Mouse (Mus musculus) hematopoietic stem cell, adult 5-6 weeks (primary cell): ENCODE results near the gene Gm867. TPM values are rescaled to one million over a fixed set of nuclear protein-coding genes. Genes with fewer than 3 reads are reported as not detected.

Source experiments
- ATAC-seq, 2 experiments: fragments of 125-278 bp in 1 of 2; replicated peaks in 1 of 2; 2 replicates each; pipeline ENCODE4 v1.8.0; 2016 to 2017; ENCODE audit warnings: inconsistent platforms in 2 of 2, mild to moderate bottlenecking in 2 of 2, moderate number of reproducible peaks in 2 of 2, low read depth in 1 of 2, moderate TSS enrichment in 1 of 2; ENCODE audit not compliant: low FRiP score in 2 of 2, poor library complexity in 2 of 2, severe bottlenecking in 2 of 2, insufficient read depth in 1 of 2, low TSS enrichment in 1 of 2
- total RNA-seq: library from RNA; stranded (forward); fragments of 172-1452, 232-1000 nt; gene quantifications from 2 replicates; pipeline ENCODE4 v1.2.3, GENCODE M21; 2017

Gene Gm867
- total RNA-seq, 1 experiment from 2014 or later = not detected

GRCm38 (mm10) chr10:75915557-75915956 is 24.9 kb downstream of the Gm867 start:
- ATAC-seq = no peak

- ATAC-seq = no peak
Observed at GRCm38 (mm10) chr10:75913013-75913589, 27.4 kb downstream of the Gm867 start.

- ATAC-seq = no peak
Observed at GRCm38 (mm10) chr10:75910698-75911097, 29.8 kb downstream of the Gm867 start.

- no peak for ATAC-seq
Observed at GRCm38 (mm10) chr10:75906882-75907281, 33.6 kb downstream of the Gm867 start.

GRCm38 (mm10) chr10:75904391-75904790 is 36.1 kb downstream of the Gm867 start:
- no peak for ATAC-seq

GRCm38 (mm10) chr10:75898846-75899245 is 41.6 kb downstream of the Gm867 start:
- no peak for ATAC-seq

- no peak for ATAC-seq
Observed at GRCm38 (mm10) chr10:75898039-75898564, 42.4 kb downstream of the Gm867 start.

GRCm38 (mm10) chr10:75897373-75897772 is 43.1 kb downstream of the Gm867 start:
- no peak for ATAC-seq

- no peak for ATAC-seq
Observed at GRCm38 (mm10) chr10:75896208-75896607, 44.3 kb downstream of the Gm867 start.

- ATAC-seq = no peak
Observed at GRCm38 (mm10) chr10:75895730-75896129, 44.7 kb downstream of the Gm867 start.

GRCm38 (mm10) chr10:75894601-75895000 is 45.9 kb downstream of the Gm867 start:
- ATAC-seq = no peak

GRCm38 (mm10) chr10:75893089-75893750 is 47.3 kb downstream of the Gm867 start, which contains the start of gene Derl3:
Gene Derl3, plus strand, starts transcription at chr10:75893413.
- peak; percentile 98 to 99 for ATAC-seq

GRCm38 (mm10) chr10:75889406-75890153 is 50.9 kb downstream of the Gm867 start:
- ATAC-seq = no peak

Other genes starting within 250 kb of the Gm867 start
- gene Cabin1, start 176.3 kb downstream of the Gm867 start, total RNA-seq = 27.9 and 29.3 TPM in 2 replicates
- 44.2 and 44.6 TPM in 2 replicates for gene Ddt, start 167.3 kb downstream of the Gm867 start, total RNA-seq
- not detected in 2 replicates for gene Gm20441, start 159.7 kb downstream of the Gm867 start, total RNA-seq
- 12.2 and 12.6 TPM in 2 replicates for gene Gstt3, start 159.3 kb downstream of the Gm867 start, total RNA-seq
- gene Gstt1, start 142.1 kb downstream of the Gm867 start, total RNA-seq = 4.7 and 5.6 TPM in 2 replicates
- not detected in 2 replicates for gene Gstt4, start 118.1 kb downstream of the Gm867 start, total RNA-seq
- gene Gstt2, start 103.2 kb downstream of the Gm867 start, total RNA-seq = 19.4 and 24.0 TPM in 2 replicates
- 339 and 626 TPM in 2 replicates for gene Mif, start 80.4 kb downstream of the Gm867 start, total RNA-seq
- 1.8 and 4.2 TPM in 2 replicates for gene Derl3, start 47.3 kb downstream of the Gm867 start, total RNA-seq
- gene Smarcb1, start 19.1 kb downstream of the Gm867 start, total RNA-seq = 68.7 and 101 TPM in 2 replicates
- gene Chchd10, start 7.5 kb downstream of the Gm867 start, total RNA-seq = 12.6 and 52.1 TPM in 2 replicates
- gene Mmp11, start 4.2 kb downstream of the Gm867 start, total RNA-seq = 0.79 and 18.0 TPM in 2 replicates
- not detected in 2 replicates for gene Vpreb3, start 2.4 kb upstream of the Gm867 start, total RNA-seq
- gene Gm5134, start 13.8 kb upstream of the Gm867 start, total RNA-seq = 0.15 and 1.3 TPM in 2 replicates
- 5.6 and 8.6 TPM in 2 replicates for gene Zfp280b, start 92.0 kb upstream of the Gm867 start, total RNA-seq
- gene Slc5a4b, start 170.3 kb upstream of the Gm867 start, total RNA-seq = not detected in 2 replicates
- not detected in 2 replicates for gene Slc5a4a, start 206.8 kb upstream of the Gm867 start, total RNA-seq